Mouse (Mus musculus): ENCODE data around the gene Ttc7b. TPM values are rescaled to one million over a fixed set of nuclear protein-coding genes. Genes with fewer than 3 reads are reported as not detected.

The Ttc7b gene
- polyA plus RNA-seq, 1 experiment from 2014 or later, result 2.2 TPM

DNA sequence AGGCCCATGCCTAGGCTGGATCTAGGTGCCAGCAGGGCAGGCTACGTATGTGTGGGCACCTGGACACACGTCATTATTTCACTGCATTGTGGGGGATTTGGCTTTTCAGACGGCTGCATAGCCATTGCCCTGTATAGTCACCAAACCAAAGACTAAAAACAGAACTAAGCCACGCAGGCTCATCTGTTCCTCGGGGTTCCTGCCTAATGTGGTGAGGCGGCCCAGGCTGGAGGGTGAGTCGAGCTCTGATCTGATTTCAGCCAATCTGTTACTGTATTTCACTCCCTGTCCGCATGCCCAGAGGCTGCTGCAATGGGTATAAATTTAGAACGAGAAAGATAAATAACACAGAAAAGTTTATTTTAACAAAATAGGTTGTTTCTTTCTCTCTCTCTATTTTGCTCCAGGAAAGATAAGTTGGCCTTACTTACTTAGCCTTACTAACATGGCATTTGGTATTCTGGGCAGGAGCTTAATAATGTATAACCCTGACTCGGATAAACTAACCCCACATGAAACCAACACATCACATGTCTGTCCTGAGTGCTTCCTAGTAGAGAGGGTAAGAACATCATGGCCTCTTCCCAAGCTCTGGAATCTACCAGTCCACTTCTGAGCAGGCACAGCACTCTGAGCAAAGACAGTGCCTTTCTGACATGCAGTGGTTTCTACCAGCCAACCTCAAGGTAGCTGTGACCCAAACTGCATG is 118.2 kb downstream of the Ttc7b start:
- no peak for ATAC-seq

DNA sequence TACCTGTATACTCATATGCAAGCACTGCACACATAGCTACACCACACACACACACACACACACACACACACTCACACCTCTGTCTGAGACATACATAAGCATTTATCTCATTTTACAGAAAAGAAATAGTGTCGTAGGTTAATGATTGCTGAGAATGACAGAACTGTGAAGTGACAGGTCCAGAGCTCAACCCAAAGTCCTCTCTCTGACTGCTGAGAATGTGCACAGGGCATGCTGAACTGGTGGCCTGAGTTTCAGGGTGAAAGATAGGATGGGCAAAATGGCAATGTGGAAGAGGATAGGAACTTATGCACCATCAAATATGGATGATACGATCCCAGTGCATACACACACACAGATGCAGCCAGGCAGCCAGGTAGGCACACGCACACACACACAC is 120.5 kb downstream of the Ttc7b start:
- Histone ChIP-seq H3K9ac (replicated peaks) (no peak overlapping the region), H3K27ac (ENCODE audit: low read depth) (no peak overlapping the region), H3K27me3 (ENCODE audit: insufficient read depth, low read length) (no peaks in the 10 kb centered on the region), H3K4me3 (ENCODE audit: low read depth, low read length) (no peak overlapping the region), H3K4me1 (ENCODE audit: insufficient read depth) (0 out of 2 replicates have a peak, but pooled peaks cover 4% of the 10 kb centered on the region), H3K4me2 (ENCODE audit: low read depth, low read length) (no peak overlapping the region), H3K36me3 (replicated peaks; ENCODE audit: insufficient read depth, low read length) (0 out of 2 replicates have a peak, but pooled peaks cover 2% of the 10 kb centered on the region), H3K9me3 (ENCODE audit: low read length) (no peaks in the 10 kb centered on the region)
- WGBS (ENCODE audit: insufficient replicate concordance), result 75% methylated on average over 3 of the region's 3 CpGs
- ATAC-seq (peak; percentile 51; the same call in 1 of the 2 replicates), DNase-seq (no peak)
- no peak for TF ChIP-seq EP300 (IDR thresholded peaks at IDR 0.05; ENCODE audit: low read depth)
- TF ChIP-seq CTCF (IDR thresholded peaks at IDR 0.05; ENCODE audit: low read depth), result no peak

More for the DNA sequence above, 118.2 kb downstream of the Ttc7b start:
- TF ChIP-seq EP300 (IDR thresholded peaks at IDR 0.05; ENCODE audit: low read depth) (no peak), CTCF (IDR thresholded peaks at IDR 0.05; ENCODE audit: low read depth) (no peak)
- Histone ChIP-seq H3K4me1 (ENCODE audit: insufficient read depth) (0 out of 2 replicates have a peak, but pooled peaks cover 4% of the 10 kb centered on the region), H3K4me3 (ENCODE audit: low read depth, low read length) (no peak overlapping the region), H3K27ac (ENCODE audit: low read depth) (no peak overlapping the region), H3K9me3 (ENCODE audit: low read length) (no peaks in the 10 kb centered on the region), H3K36me3 (replicated peaks; ENCODE audit: insufficient read depth, low read length) (0 out of 2 replicates have a peak, but pooled peaks cover 2% of the 10 kb centered on the region), H3K4me2 (ENCODE audit: low read depth, low read length) (no peak overlapping the region), H3K27me3 (ENCODE audit: insufficient read depth, low read length) (no peaks in the 10 kb centered on the region), H3K9ac (replicated peaks) (no peak overlapping the region)
- no peak for DNase-seq
- WGBS (ENCODE audit: insufficient replicate concordance), result 75% methylated on average over 10 of the region's 10 CpGs

GRCm38 (mm10) chr12:100399126-100399727 is 121.4 kb downstream of the Ttc7b start:
- no peak overlapping the region for H3K27ac ChIP-seq (ENCODE audit: low read depth)
- no peak for DNase-seq
- ATAC-seq, result no peak

GRCm38 (mm10) chr12:100398268-100398943 is 122.2 kb downstream of the Ttc7b start:
- TF ChIP-seq CTCF (IDR thresholded peaks at IDR 0.05; ENCODE audit: low read depth) (no peak), EP300 (IDR thresholded peaks at IDR 0.05; ENCODE audit: low read depth) (no peak)
- ATAC-seq (no peak), DNase-seq (no peak)
- Histone ChIP-seq H3K27ac (ENCODE audit: low read depth) (no peak overlapping the region), H3K4me2 (ENCODE audit: low read depth, low read length) (no peak overlapping the region), H3K27me3 (ENCODE audit: insufficient read depth, low read length) (no peaks in the 10 kb centered on the region), H3K4me3 (ENCODE audit: low read depth, low read length) (no peak overlapping the region), H3K9me3 (ENCODE audit: low read length) (no peaks in the 10 kb centered on the region), H3K4me1 (ENCODE audit: insufficient read depth) (0 out of 2 replicates have a peak, but pooled peaks cover 4% of the 10 kb centered on the region), H3K36me3 (replicated peaks; ENCODE audit: insufficient read depth, low read length) (0 out of 2 replicates have a peak, but pooled peaks cover 5% of the 10 kb centered on the region), H3K9ac (replicated peaks) (no peak overlapping the region)
- WGBS (ENCODE audit: insufficient replicate concordance), result 57% methylated on average over 8 of the region's 8 CpGs

More at GRCm38 (mm10) chr12:100399126-100399727, 121.4 kb downstream of the Ttc7b start:
- Histone ChIP-seq H3K27me3 (ENCODE audit: insufficient read depth, low read length) (no peaks in the 10 kb centered on the region), H3K9ac (replicated peaks) (no peak overlapping the region), H3K36me3 (replicated peaks; ENCODE audit: insufficient read depth, low read length) (0 out of 2 replicates have a peak, but pooled peaks cover 2% of the 10 kb centered on the region), H3K4me3 (ENCODE audit: low read depth, low read length) (no peak overlapping the region), H3K4me2 (ENCODE audit: low read depth, low read length) (no peak overlapping the region), H3K9me3 (ENCODE audit: low read length) (no peaks in the 10 kb centered on the region), H3K4me1 (ENCODE audit: insufficient read depth) (0 out of 2 replicates have a peak, but pooled peaks cover 4% of the 10 kb centered on the region)
- 78% methylated on average over 5 of the region's 5 CpGs for WGBS (ENCODE audit: insufficient replicate concordance)
- TF ChIP-seq CTCF (IDR thresholded peaks at IDR 0.05; ENCODE audit: low read depth) (no peak), EP300 (IDR thresholded peaks at IDR 0.05; ENCODE audit: low read depth) (no peak)

- Histone ChIP-seq H3K4me3 (ENCODE audit: low read depth, low read length) (no peak overlapping the region), H3K27ac (ENCODE audit: low read depth) (no peak overlapping the region), H3K9me3 (ENCODE audit: low read length) (no peaks in the 10 kb centered on the region), H3K27me3 (ENCODE audit: insufficient read depth, low read length) (no peaks in the 10 kb centered on the region), H3K9ac (replicated peaks) (no peak overlapping the region), H3K4me1 (ENCODE audit: insufficient read depth) (0 out of 2 replicates have a peak, but pooled peaks cover 4% of the 10 kb centered on the region), H3K4me2 (ENCODE audit: low read depth, low read length) (no peak overlapping the region), H3K36me3 (replicated peaks; ENCODE audit: insufficient read depth, low read length) (0 out of 2 replicates have a peak, but pooled peaks cover 3% of the 10 kb centered on the region)
- 85% methylated on average over 15 of the region's 15 CpGs for WGBS (ENCODE audit: insufficient replicate concordance)
- DNase-seq, result no peak
- ATAC-seq, result no peak
- no peak for TF ChIP-seq EP300 (IDR thresholded peaks at IDR 0.05; ENCODE audit: low read depth)
Measured at GRCm38 (mm10) chr12:100397432-100398146, 123.0 kb downstream of the Ttc7b start.

All from liver, postnatal 0 days (tissue).